Mouse (Mus musculus): ENCODE results near the gene Abi3bp.

GRCm38 (mm10) chr16:56441113-56441512, 36.6 kb upstream of the Abi3bp start:
- no peak for TF ChIP-seq CTCF (IDR thresholded peaks at IDR 0.05; ENCODE audit: extremely low read depth, insufficient read depth, low read length)
- no peak for TF ChIP-seq POLR2A (IDR thresholded peaks at IDR 0.05; ENCODE audit: extremely low read depth, insufficient read depth, low read length)
